Mouse (Mus musculus): ENCODE results near the gene Gm49322. TPM values are rescaled to one million over a fixed set of nuclear protein-coding genes. Genes with fewer than 3 reads are reported as not detected.
A peak's percentile ranks its signal among the peaks of the same experiment; 100 is the strongest.

The Gm49322 gene
- polyA plus RNA-seq, 1 experiment from 2014 or later, result 1.2 TPM

DNA sequence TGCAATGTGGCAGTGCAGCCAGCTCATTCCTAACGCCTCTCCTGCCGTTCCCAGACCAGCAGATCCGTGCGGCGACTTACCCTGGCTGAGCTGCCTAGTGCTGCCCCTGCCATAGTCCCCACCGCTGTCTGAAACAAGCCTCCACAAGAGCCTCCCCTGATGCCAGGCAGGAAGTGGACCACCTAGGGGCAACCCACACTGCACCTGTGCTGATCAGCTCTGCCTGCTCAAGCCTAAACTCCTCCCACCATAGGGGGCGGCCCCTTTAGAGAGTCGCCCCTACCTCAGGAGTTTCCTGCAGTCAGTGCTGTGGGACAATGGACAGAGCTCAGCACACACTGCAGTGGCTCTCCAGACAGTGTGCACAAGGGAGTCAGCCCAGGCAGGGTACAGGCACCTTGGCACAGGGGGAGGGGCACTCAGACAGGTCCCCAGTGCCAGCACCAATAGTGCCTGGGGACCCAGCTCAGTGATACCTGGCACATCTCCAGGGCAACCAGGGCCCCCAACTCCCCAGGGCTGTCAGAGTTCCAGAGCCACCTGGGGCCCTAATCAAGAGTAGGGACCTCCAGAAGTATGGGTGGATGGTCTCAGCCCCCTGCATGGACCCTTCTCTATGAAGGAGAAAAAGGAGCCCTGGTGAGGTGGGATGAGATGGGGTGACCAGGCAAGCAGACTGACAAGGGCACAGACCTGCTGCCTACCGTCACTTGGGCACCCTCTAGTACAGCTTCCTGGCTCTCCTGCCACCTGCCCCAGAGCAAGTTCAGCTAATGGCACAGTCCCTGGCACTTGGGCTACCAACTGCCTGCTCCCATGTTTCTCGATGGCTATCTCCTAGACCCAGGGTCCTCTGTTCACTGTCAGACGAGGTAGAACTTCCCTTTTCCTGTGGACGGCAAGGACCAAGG, 20.9 kb upstream of the Gm49322 start:
- Histone ChIP-seq H3K9ac (0 out of 2 replicates have a peak overlapping the region, but pooled peaks have one; percentile 4), H3K27me3 (no peaks in the 10 kb centered on the region), H3K27ac (peak overlapping the region; percentile 46), H3K4me1 (replicated peaks) (peaks cover 58% of the 10 kb centered on the region), H3K9me3 (replicated peaks) (no peaks in the 10 kb centered on the region), H3K4me3 (peak overlapping the region; percentile 21), H3K4me2 (peak overlapping the region; percentile 38), H3K36me3 (peaks cover 26% of the 10 kb centered on the region)
- ATAC-seq (replicated peaks; ENCODE audit: insufficient number of reproducible peaks, insufficient read depth, low FRiP score, low read depth), result no peak
- 66% methylated on average over 12 of the region's 12 CpGs for WGBS

DNA sequence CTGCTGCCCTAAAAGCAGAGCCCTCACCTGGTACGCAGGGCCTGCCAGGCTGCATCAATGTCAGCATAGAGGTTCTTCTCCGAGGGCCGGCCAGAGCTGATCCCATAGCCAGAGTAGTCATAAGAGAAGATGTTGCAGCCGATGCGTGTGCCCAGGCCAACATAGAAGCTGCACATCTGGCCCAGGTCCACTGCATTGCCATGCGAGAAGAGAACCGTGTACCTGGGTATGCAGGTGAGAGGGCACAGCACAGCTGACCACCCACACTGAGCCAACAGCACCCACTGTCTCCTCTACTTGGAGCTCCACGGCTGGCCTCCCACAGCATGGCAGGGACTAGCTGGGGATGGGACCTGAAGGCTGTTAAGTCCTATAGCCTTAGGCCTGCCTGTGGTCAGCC, 20.2 kb upstream of the Gm49322 start:
- peak overlapping the region; percentile 16; the same call in 1 of the 2 replicates for H3K9ac ChIP-seq
- H3K4me2 ChIP-seq, result peak overlapping the region; percentile 38
- H3K4me1 ChIP-seq (replicated peaks), result peaks cover 59% of the 10 kb centered on the region
- WGBS, result 83% methylated on average over 8 of the region's 8 CpGs
- H3K27me3 ChIP-seq, result no peaks in the 10 kb centered on the region
- no peak for ATAC-seq (replicated peaks; ENCODE audit: insufficient number of reproducible peaks, insufficient read depth, low FRiP score, low read depth)
- peaks cover 26% of the 10 kb centered on the region for H3K36me3 ChIP-seq
- no peaks in the 10 kb centered on the region for H3K9me3 ChIP-seq (replicated peaks)
- H3K27ac ChIP-seq, result peak overlapping the region; percentile 46; the same call in 1 of the 2 replicates
- H3K4me3 ChIP-seq, result peak overlapping the region; percentile 21

DNA sequence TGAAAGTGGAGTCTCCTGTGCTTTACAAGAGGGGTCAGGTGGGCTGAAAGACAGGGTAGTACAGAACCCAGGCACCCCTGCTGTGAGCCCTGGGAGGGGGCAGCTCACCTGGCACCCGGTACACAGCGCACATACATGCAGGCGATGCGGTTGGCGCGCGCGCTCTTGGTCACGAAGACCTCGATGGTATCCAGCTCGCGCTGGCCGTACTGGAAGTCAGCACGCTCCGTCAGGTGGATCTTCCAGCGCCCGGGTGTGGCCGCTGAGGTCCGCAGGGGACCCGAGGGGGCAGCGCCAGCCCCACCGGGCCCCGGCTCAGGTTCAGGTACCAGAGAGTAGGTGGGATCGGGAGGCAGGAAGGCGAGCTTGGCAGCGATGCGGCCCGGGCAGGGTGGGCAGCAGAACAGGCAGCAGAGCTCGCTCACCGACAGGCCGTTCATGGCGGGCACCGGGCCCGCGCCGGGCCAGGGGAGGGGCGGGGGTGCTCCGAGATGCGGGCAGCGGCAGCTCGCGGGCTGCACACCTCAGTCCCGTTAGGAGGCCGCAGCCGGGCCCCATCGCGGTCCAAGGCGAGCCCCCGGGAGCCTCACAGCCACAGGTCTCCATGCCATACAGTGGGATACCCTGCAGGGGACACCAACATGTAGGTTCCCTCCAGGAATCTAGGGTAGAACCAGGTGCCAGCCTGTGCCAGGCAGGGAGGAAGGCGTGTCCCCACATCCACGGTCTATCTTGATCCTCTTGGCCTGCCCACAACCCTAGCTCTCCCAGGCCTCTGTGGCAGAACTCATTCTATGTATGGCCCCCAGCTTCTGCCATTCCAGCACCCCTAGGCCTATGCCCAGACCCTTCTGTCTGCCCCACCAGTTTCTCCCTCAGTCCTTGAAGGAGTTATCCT, 19.2 kb upstream of the Gm49322 start:
- H3K9me3 ChIP-seq (replicated peaks), result no peaks in the 10 kb centered on the region
- H3K4me1 ChIP-seq (replicated peaks), result peaks cover 60% of the 10 kb centered on the region
- H3K4me3 ChIP-seq, result peak overlapping the region; percentile 21
- no peaks in the 10 kb centered on the region for H3K27me3 ChIP-seq
- peak overlapping the region; percentile 83 for H3K27ac ChIP-seq
- peak overlapping the region; percentile 38 for H3K4me2 ChIP-seq
- 89% methylated on average over 51 of the region's 51 CpGs for WGBS
- H3K9ac ChIP-seq, result peak overlapping the region; percentile 31; the same call in 1 of the 2 replicates
- H3K36me3 ChIP-seq, result peaks cover 26% of the 10 kb centered on the region
- no peak for ATAC-seq (replicated peaks; ENCODE audit: insufficient number of reproducible peaks, insufficient read depth, low FRiP score, low read depth)

DNA sequence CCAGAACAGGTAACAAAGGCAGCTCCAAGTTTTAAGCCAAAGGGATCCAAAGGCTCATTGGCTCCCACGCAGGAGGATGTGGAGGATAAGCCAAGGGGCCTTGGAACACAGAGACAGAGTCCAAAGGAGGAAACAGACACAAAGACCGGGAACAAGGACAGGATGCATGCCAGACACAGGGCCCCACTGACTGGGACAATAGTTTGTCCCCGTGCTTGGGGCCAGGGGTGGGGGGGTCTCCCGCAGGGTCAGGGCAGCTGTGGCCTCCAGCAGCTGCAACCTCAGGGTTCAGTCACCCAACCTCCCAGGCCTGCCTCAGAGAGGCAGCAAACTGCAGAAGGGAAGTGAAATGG, 18.5 kb upstream of the Gm49322 start:
- WGBS, result 47% methylated on average over 4 of the region's 4 CpGs
- H3K4me1 ChIP-seq (replicated peaks), result peaks cover 60% of the 10 kb centered on the region

DNA sequence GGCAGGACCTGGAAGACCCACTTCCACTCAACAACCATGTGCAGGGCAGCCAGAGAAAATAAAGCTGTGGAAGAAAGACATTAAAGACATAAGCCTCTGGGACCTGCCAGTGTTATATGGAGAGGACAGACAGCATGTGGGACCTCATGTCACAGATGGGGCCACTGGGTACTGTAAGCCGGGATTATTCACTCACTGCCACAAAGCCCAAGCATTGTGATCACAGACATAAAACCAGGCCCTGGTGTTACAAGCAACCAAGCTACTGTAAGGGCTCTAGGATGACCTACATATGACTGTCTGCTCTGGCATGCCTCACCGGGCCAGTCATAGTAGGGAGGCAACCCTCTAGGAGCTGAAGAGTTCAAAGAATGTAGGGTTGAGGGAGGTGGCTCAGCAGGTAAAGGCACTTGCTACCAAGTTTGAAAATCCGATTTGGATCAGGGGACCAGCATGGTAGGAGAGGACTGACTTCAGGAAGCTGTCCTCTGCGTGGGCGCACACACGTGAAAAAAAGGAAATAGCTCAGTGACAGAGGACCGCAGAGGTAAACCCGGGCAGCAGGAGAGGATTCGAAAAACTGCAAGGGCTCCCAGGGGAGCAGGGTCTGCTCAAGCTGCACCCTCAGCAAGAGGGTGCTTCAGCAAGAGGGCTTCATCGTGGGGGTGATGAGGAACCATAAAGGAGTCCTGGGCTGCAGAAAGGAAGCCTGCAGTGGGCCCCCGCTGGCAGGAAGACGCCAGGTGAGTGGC, 16.5 kb upstream of the Gm49322 start:
- Histone ChIP-seq H3K9me3 (replicated peaks) (no peaks in the 10 kb centered on the region), H3K27me3 (no peaks in the 10 kb centered on the region), H3K36me3 (peaks cover 13% of the 10 kb centered on the region), H3K4me2 (peak overlapping the region; percentile 95), H3K4me1 (replicated peaks) (peaks cover 51% of the 10 kb centered on the region), H3K9ac (peak overlapping the region; percentile 97), H3K27ac (peak overlapping the region; percentile 83), H3K4me3 (peak overlapping the region; percentile 92)
- WGBS, result 9% methylated on average over 12 of the region's 12 CpGs
- ATAC-seq (replicated peaks; ENCODE audit: insufficient number of reproducible peaks, insufficient read depth, low FRiP score, low read depth), result no peak

More for the DNA sequence above, 18.5 kb upstream of the Gm49322 start:
- Histone ChIP-seq H3K4me3 (peak overlapping the region; percentile 21), H3K9ac (0 out of 2 replicates have a peak overlapping the region, but pooled peaks have one; percentile 31), H3K27me3 (no peaks in the 10 kb centered on the region), H3K36me3 (peaks cover 23% of the 10 kb centered on the region), H3K4me2 (peak overlapping the region; percentile 38), H3K9me3 (replicated peaks) (no peaks in the 10 kb centered on the region), H3K27ac (peak overlapping the region; percentile 83)
- 0 out of 2 replicates have a peak, but pooled peaks have one; percentile 20 for ATAC-seq (replicated peaks; ENCODE audit: insufficient number of reproducible peaks, insufficient read depth, low FRiP score, low read depth)

DNA sequence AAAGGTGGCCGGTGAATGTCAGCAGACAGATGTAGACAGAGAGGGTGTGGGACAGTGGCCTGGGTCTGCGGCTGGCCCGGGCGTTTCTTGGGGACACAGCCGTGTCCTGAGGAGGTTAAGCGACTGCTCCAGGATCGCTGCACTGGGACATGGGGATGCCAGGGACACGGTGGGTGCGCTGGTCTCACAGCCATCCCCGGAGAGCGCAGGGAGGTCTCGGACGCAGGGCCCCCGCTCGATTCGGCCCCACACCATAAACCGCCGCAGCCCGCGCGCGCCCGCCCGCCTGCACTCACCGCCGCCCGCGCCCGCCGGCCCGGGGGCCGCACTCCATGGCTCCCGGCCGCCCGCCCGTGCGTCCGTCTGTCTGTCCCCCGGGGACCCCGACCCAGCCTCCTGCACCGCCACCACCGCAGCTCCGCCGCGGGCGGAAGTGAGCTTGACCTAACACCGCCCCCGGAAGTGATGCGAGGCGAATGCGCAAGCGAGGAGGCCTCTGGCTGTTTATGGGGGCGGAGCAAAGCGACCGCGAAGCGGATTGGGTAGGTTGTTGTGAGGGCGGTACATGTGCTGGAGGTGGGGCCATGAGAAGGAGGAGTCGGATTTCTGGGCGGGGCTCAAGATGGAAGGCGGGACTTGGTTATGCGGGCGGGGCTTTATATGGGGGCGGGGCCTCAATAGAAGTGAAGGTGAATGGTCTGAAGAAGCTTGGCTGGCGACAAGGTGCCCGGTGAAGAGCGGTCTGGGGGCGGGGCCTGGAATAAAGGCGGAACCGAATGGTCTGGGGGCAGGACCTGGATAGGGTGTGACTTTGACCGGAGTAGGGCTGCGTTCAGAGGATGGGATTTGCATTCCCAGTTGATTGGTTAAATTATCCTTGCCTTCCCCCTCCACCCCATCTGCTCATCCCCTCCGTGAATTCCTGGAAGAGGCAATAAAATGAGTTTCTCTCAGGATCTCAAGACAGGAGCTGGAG, 15.7 kb upstream of the Gm49322 start, which contains the start of gene Abhd17a:
Gene Abhd17a (minus strand): TSS at position 463 of the 976 bp plus-strand sequence.
- H3K4me2 ChIP-seq, result peak within 1 kb of the TSS; percentile 95
- peaks cover 13% of the 10 kb centered on the region for H3K36me3 ChIP-seq
- peak within 1 kb of the TSS; percentile 92 for H3K4me3 ChIP-seq
- H3K27ac ChIP-seq, result peak within 1 kb of the TSS; percentile 83
- H3K4me1 ChIP-seq (replicated peaks), result peaks cover 42% of the 10 kb centered on the region
- no peaks in the 10 kb centered on the region for H3K9me3 ChIP-seq (replicated peaks)
- H3K9ac ChIP-seq, result peak within 1 kb of the TSS; percentile 97
- peak; percentile 96 for ATAC-seq (replicated peaks; ENCODE audit: insufficient number of reproducible peaks, insufficient read depth, low FRiP score, low read depth)
- H3K27me3 ChIP-seq, result no peaks in the 10 kb centered on the region
- WGBS, result under 1% methylated on average over 71 of the region's 73 CpGs

DNA sequence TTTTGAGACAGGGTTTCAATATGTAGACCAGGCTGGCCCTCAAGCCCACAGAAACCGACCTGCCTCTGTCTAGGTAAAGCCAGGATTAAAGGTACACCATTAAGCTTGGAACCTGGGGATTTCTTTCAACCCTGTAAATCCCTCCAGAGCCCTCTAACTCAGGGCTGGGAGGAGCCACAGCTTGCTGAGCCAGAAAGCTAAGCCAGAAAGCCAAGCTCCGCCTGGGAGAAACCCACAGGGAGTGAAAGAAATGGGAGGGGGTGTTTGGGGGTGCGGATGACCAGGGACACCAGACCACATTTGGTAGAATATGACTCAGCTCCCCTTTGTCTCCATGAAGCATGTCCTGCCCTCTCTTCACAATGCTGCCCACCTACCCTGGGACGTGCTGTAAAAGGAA, 9.5 kb upstream of the Gm49322 start:
- WGBS, result 30% methylated on average over 4 of the region's 4 CpGs

DNA sequence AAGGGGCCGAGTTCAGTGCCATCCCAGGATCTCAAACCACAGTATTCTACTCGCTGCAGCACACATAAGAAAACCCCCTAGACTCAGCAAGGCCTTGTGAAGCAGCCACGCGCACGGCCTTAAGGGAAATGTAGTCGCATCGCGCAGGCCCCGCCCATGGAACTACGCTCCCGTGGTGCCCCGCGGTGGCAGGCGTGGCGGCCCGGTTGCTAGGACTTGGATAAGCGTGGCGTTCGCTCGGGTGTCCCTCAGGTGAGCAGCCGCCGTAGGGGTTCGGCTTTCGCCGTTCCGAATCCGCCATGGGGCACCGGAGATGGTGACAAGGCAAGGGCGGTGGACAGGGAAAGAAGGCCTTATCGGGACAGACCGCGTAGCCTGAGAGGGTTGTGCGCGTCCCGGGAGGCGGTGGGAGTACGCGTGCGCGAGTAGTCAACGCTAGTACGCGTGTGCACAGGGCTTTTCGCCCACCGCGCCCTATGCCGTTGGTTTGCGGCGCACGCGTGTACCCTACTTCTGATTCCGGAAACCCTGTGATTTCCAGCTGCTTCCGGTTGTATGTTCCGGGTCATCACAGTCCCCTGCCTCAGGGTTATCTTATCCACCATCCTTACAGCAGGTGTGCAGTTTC, 3.0 kb upstream of the Gm49322 start, which contains the start of the genes Scamp4 and Adat3:
Gene Scamp4 (plus strand): TSS at position 175 of the 628 bp plus-strand sequence.
Gene Adat3 (plus strand): TSS at position 183 of the 628 bp plus-strand sequence.
- Histone ChIP-seq H3K4me1 (replicated peaks) (peaks cover 16% of the 10 kb centered on the region), H3K4me2 (peak within 1 kb of the TSS; percentile 84), H3K9ac (peak within 1 kb of the TSS; percentile 67), H3K27me3 (no peaks in the 10 kb centered on the region), H3K27ac (peak within 1 kb of the TSS; percentile 88), H3K36me3 (peaks cover 13% of the 10 kb centered on the region), H3K4me3 (peak within 1 kb of the TSS; percentile 65), H3K9me3 (replicated peaks) (no peaks in the 10 kb centered on the region)
- WGBS, result under 1% methylated on average over 54 of the region's 54 CpGs
- ATAC-seq (replicated peaks; ENCODE audit: insufficient number of reproducible peaks, insufficient read depth, low FRiP score, low read depth), result peak; percentile 91

More for the DNA sequence above, 9.5 kb upstream of the Gm49322 start:
- H3K27me3 ChIP-seq, result no peaks in the 10 kb centered on the region
- H3K4me3 ChIP-seq, result no peak overlapping the region
- no peak overlapping the region for H3K27ac ChIP-seq
- no peaks in the 10 kb centered on the region for H3K4me1 ChIP-seq (replicated peaks)
- no peaks in the 10 kb centered on the region for H3K9me3 ChIP-seq (replicated peaks)
- H3K36me3 ChIP-seq, result no peaks in the 10 kb centered on the region
- ATAC-seq (replicated peaks; ENCODE audit: insufficient number of reproducible peaks, insufficient read depth, low FRiP score, low read depth), result no peak
- H3K4me2 ChIP-seq, result no peak overlapping the region
- no peak overlapping the region for H3K9ac ChIP-seq

DNA sequence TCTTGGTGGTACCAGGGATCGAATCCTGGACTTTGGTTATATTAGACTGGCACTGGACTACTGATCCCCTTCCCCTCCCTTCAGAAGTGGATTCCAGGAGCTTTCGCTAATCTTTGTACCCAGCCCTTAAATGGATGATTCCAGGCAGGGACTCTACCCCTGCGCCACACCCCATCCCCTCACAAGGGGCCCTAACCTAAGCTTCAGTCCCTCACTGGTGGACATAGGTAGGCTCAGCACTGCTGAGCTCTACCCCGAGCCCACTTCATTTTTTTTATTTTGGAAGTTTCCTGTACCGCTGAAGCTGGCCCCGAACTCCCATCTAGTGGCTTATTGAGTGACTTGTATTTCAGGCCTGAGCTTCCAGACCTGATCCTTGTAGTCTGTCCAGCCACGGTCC, 2.5 kb upstream of the Gm49322 start:
- no peaks in the 10 kb centered on the region for H3K27me3 ChIP-seq
- WGBS, result 26% methylated on average over 7 of the region's 7 CpGs
- peak overlapping the region; percentile 65 for H3K4me3 ChIP-seq
- no peaks in the 10 kb centered on the region for H3K9me3 ChIP-seq (replicated peaks)
- peaks cover 16% of the 10 kb centered on the region for H3K4me1 ChIP-seq (replicated peaks)
- peak overlapping the region; percentile 88 for H3K27ac ChIP-seq
- H3K36me3 ChIP-seq, result peaks cover 17% of the 10 kb centered on the region
- peak overlapping the region; percentile 84 for H3K4me2 ChIP-seq
- peak overlapping the region; percentile 67 for H3K9ac ChIP-seq
- ATAC-seq (replicated peaks; ENCODE audit: insufficient number of reproducible peaks, insufficient read depth, low FRiP score, low read depth), result no peak
